Mouse (Mus musculus) CD4-positive, CD25-positive, alpha-beta regulatory T cell, adult 2 months (primary cell): Measurements from ENCODE around the gene Jph4.

Experiments
- DNase-seq: peaks from one replicate; pipeline ENCODE4 v3.0.0-alpha.2; 2012; ENCODE audit warnings: low read depth, low spot score

Jph4 gene

GRCm38 (mm10) chr14:55116425-55117200, at the start of gene Jph4:
Gene Jph4, minus strand, starts transcription at chr14:55116935.
- peak; percentile 3 for DNase-seq

GRCm38 (mm10) chr14:55164172-55164806, 47.6 kb upstream of the Jph4 start:
- no peak for DNase-seq

GRCm38 (mm10) chr14:55162168-55162567, 45.4 kb upstream of the Jph4 start:
- no peak for DNase-seq

GRCm38 (mm10) chr14:55161098-55161634, 44.4 kb upstream of the Jph4 start:
- peak; percentile 88 for DNase-seq

GRCm38 (mm10) chr14:55160251-55161071, 43.7 kb upstream of the Jph4 start:
- DNase-seq = no peak

GRCm38 (mm10) chr14:55157322-55158065, 40.8 kb upstream of the Jph4 start:
- no peak for DNase-seq

GRCm38 (mm10) chr14:55152951-55153481, 36.3 kb upstream of the Jph4 start:
- no peak for DNase-seq

GRCm38 (mm10) chr14:55152174-55152573, 35.4 kb upstream of the Jph4 start:
- no peak for DNase-seq

GRCm38 (mm10) chr14:55150985-55151384, 34.2 kb upstream of the Jph4 start:
- no peak for DNase-seq

GRCm38 (mm10) chr14:55149041-55149440, 32.3 kb upstream of the Jph4 start:
- no peak for DNase-seq

GRCm38 (mm10) chr14:55148363-55148915, 31.7 kb upstream of the Jph4 start:
- DNase-seq = peak; percentile 68

- DNase-seq = no peak
Observed at GRCm38 (mm10) chr14:55146829-55147401, 30.2 kb upstream of the Jph4 start.

GRCm38 (mm10) chr14:55146324-55146723, 29.6 kb upstream of the Jph4 start:
- no peak for DNase-seq

- no peak for DNase-seq
Observed at GRCm38 (mm10) chr14:55139313-55139712, 22.6 kb upstream of the Jph4 start.

- DNase-seq = no peak
Observed at GRCm38 (mm10) chr14:55135676-55136075, 18.9 kb upstream of the Jph4 start.

GRCm38 (mm10) chr14:55126521-55126920, 9.8 kb upstream of the Jph4 start:
- no peak for DNase-seq

- DNase-seq = no peak
Observed at GRCm38 (mm10) chr14:55125711-55126110, 9.0 kb upstream of the Jph4 start.

GRCm38 (mm10) chr14:55122359-55122758, 5.6 kb upstream of the Jph4 start:
- no peak for DNase-seq

- DNase-seq = peak; percentile 22
Observed at GRCm38 (mm10) chr14:55121947-55122346, 5.2 kb upstream of the Jph4 start.

GRCm38 (mm10) chr14:55119421-55120134, 2.8 kb upstream of the Jph4 start:
- DNase-seq = peak; percentile 38
